Mouse (Mus musculus) frontal cortex, adult 2 months (tissue): ENCODE measurements at regions not wholly inside any gene's neighbourhood (a gene's known extent, or its start where the extent isn't known, plus 50 kb on each side); places are given as distances from the start of the nearest gene placed in this dataset.
A peak's percentile ranks its signal among the peaks of the same experiment; 100 is the strongest.

Experiments used
- DNase-seq, 2 experiments: peaks; one replicate each; pipeline ENCODE4 v3.0.0; 2022; ENCODE audit warnings: low spot score in 1 of 2; ENCODE audit errors: extremely low spot score in 1 of 2

DNA sequence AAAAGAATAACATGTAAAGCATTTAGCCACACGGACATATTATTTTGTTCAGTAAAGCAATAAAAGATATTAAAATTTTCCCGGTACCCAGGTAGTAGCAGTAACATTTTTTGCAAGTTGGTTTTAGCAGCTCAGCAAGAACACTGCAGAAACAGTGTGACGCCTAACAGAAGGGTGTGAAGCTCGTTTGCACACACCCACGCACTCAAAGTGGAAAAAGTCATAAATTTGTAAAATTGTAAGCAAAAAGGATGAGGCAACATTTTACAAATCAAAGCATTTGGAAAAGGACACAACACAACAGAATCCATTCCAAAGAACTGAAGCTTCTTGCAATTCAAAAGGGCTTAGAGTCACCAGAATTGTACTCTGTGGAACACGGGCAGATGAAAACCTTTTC is 1053.6 kb upstream of the Celf2 start:
- DNase-seq: peak; percentile 43 to 83

DNA sequence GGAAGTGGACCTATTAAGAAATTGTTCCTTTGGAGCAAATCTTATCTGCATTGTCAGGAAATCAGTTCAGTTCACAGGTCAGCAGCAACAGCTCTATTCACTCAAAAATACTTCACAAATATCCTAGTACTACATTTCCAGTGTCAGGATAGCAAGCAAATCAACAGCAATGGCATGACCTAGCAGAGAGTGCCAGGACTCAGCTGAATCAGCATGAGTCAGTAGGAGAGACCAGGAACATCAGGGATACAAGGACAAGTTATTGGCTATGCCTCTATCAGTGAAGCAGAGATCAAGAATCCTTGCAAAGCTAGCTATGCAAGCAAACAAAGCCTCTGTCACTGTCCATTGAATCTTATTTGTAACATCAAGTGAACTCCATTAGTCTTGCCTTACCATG is 1036.8 kb upstream of the Celf2 start:
- DNase-seq: no peak

DNA sequence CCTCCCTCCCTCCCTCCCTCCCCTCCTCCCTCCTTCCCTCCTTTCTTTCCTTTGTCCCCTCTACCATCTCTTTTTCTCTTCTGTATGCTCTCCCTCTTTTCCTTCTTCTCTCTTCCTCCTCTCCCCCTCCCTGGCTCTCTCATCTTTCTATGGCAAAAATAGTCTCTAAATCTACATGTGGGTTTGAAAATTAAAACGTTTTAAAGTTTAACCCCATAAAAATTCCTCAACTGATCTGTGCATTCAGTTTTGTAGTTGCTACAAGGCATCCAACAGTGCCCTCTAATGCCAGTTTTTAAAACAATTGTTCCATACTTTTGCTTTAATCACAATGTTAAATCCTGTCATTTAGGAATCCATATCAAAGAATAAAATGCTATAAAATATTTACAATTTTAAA is 1027.5 kb upstream of the Celf2 start:
- peak; percentile 18 to 73 for DNase-seq

DNA sequence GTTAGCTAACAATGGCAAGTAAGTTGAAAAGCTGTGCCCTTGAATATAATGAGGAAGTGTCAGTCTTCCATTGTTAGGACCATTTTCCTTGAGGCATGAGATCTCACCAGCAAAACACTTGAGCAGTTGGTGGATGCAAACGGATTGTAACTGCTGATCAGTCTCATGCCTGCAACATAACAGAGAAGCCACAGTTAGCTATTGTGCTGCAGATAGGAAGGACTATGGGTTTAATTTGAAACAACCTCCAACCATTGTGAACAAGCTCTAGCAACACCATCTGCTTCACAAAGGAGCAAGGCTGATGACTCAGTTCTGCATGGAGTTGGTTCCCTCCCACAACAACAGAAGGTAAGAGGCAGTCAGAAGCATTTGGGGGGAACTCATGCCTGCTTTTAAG is 989.1 kb upstream of the Celf2 start:
- peak; percentile 77 to 82 for DNase-seq

DNA sequence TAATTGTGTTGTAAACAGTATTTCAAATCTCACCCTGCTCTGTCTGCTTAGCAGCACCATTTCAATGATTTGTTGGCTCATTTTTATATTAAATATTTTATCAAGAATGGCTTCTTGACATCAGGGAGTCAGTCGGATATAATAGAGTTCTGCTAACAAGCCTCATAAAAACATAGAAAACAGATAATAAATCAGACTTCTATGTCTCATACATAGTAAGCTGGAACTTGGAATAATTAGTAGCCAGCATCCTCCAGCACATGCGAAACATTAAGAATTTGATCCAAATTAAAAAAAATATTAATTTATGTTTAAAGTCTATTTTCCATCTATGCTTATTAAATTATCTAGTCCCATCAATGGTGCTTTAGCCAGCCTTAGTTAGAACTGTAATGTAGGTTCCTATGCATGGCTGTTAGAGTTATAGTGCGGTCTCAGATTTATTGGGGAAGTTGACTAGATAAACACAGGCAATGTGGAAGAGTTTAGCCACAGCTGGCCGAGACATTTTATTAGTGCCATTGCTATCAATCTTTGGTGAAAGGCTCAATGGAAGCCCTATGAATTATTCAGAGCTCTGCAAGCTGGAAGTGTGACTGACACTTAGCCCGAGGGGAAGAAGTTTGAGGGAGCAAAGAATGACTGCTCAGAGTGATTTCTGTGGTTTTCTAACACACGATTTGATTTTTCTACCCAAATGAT is 968.6 kb upstream of the Celf2 start:
- no peak for DNase-seq

DNA sequence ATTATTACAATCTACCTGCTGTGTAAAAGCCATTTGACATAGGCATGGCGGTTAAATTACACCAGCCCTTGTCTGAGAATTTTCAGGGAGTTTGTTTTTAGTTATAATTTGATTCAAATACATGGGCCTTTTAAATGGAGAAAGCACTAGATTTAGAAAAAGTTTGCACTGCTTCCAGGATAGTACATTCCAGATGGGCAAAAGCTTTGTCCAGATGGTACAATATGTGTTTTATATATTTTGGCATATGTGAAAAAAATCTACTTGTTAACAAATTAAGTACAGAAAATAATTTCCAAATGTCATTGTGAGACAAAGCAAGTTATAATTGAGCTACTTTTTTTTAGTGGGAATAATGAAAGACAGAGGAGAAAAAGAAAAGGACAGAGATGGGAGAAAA is 961.2 kb upstream of the Celf2 start:
- DNase-seq: peak; percentile 32 to 78

DNA sequence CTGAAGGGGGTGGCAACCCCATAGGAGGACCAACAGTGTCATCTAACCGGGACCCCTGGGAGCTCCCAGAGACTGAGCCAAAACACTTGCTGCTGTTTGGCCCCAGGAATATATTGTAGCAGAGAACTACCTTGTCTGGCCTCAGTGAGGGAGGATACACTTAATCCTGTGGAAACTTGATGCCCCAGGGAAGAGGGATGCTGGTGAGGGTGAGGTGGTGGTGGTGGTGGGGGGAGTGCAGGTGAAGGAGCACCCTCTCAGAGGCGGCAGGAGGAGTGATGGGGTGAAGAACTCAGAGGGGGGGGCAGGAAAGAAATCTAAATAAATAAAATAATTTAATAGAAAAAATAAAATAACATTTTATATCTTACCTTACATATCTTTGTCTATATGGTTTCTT is 959.6 kb upstream of the Celf2 start:
- DNase-seq: no peak

DNA sequence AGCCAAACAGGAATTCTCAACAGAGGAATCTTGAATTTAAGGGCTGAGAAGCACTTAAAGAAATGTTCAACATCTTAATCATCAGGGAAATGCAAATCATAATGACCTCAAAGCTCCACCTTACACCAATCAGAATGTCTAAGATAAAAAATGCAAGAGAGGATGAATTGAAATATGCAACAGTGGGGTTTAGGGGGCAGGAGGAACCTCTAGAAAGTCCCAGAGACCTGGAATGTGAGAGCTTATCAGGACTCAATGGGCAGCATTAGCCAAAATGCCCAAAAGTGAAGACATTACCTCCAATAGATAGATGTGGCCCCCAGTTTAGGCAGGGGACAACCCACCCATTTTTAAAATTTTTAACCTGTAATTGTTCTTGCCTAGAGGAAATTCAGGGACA is 959.0 kb upstream of the Celf2 start:
- no peak for DNase-seq

DNA sequence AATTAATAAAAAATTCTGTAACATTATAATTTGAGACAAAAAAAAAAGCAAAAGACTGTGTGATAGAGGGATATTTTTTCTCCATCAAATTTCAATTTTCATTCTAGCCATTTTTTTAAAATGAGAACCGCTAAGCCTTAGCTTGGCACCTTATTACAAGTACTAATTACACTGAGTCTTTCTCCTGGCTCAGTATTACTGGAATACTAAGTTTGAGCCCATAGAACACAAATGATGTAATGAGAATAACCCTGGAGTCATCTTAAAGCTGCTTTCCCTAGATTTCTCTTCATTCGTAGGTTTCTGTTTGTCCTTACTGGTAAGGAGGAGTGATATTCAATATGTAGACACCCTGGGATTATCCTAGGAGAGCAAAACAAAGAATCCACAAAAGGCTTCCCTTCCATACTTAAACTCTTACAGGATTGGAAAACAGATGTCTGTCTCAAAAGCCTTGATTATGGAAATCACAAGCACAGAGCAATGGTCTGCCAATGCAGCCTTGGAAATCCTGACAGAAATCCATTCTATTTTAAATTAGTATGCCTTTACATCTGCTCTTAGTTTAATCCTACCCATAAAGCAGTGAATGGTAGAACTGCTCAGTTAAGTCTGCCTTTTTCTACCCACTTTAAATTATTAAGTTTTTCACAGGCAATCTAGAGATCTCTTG is 958.3 kb upstream of the Celf2 start:
- peak in 1 of 2 experiments; percentile 19 for DNase-seq

DNA sequence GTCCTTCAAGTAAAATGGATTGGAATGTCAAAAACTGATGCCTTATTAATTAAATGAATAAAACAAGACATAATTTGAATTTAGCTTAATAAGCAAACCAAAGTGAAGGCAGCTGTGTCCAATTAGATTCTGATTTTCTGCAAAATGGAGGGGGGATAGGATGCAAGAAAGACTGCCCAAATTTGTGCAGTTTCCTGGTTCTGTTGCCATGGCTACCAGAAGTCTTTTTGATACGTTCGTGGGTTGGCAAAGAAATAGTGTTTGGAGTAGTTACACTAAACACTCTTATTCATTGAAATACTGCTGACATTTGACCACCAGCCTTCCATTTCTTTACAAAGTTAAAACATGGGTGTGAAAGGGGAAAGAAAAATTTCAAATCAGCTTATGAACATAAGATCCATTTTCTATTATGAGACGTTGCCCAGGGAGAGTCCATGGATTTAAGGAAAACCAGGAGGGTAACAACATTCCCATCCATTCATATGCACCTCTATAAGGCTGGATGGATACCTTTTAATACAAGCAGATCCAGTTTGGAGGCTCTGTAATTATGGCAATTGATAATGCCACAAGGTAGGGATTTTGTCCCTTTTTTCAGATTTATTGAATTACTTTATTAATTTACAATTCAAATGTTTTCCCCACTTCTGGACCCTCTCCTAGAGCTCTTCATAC is 943.3 kb upstream of the Celf2 start:
- DNase-seq: peak; percentile 15 to 51

DNA sequence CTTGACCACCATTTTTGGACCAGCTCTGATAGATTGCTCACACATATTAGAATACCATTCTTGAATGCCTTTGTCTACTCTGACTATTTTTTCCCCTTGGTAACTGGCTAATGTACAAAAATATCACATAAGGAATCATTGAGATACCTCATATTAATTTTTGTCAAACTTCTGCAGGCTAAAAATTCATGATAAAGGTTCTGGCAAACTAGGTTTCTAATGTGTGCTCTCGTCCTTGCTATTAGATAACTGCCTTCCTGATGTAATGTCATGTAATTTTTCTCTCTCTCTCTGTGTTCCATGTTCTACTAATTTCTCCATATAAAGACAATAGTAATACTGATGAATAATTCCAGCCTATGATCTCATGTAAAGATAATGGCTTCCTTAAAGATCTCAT is 931.9 kb upstream of the Celf2 start:
- DNase-seq: no peak

DNA sequence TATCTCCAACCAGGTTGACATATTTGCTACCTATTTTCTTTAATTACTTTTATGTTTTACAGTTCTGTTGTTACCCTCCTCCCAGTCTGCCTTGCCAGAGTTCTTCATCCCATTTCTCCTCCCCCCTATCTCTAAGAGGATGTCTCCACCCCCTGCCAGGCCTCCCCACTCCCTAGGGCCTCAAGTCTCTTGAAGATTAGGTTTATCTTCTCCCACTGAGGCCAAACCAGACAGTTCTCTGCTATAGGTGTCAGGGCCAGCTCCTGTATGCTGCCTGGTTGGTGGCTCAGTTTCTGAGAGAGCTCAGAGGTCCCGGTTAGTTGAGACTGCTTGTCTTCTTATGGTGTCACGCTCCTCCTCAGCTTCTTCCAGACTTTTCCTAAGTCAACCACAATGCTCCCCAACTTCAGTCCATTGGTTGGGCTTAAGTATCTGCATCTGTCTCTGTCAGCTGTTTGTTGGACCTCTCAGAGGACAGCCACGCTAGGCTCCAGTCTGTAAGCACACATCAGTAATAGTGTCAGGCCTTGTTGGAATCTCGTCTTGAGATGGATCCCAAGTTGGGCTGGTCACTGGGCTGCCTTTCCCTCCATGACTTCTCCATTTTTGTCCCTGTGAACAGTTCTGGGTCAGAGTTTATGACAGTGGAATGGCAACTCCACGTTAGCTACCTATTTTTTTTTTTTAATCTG is 920.4 kb upstream of the Celf2 start:
- DNase-seq: no peak

DNA sequence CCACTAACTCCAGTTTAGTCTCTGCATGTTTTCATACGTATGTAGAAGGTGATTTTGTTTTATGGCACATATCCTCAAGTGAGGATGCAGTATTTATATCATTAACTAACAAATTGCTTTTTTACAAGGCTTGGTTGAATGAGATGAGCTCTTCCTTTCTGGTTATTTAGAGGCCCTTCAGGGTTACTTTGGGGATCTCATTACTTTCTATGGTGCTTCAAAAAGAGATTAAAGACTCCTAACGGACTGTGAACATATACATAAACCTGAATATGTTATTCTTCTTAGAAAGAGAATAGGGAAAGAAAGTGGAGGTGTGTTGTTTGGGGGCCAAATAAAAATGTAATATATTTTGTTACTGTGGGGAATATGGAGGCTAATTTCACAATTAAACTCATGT is 918.8 kb upstream of the Celf2 start:
- no peak for DNase-seq

DNA sequence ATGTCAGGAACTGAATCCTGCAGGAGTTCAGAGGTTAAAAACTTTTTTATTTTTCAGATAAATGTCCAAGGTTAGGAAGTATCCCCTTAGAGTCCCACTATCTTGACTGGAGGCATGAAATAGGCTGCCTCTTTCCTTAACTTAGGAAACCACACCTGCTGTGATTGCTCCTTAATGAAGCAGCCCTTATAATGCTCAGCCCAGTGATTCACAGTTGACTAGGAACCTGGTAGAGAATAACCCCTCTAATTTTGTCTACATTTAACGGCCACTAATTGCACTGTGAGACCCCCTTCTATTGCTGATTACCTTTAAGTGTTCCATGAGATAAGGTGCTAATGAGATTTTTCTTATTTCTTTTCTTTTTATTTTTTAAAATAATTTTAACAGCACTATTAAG is 918.4 kb upstream of the Celf2 start:
- no peak for DNase-seq

DNA sequence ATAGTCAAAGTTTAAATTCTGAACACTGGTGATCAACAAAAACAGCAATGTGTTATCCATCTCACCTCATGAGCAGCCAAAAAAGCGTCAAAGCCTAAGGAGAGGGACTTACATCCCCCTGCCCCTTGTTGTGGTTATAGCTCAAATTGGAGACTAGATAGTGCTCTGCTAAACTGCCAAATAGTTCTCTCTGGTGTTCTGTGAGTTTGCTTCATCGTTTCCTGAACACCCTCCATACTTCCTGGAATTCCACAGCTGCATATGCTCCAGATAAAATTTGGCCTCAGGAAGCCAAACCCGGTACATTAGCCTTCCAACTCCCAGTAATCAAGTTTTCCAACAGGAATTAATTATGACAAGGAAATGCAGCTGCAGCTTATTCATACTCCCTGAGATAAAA is 906.6 kb upstream of the Celf2 start:
- no peak for DNase-seq

DNA sequence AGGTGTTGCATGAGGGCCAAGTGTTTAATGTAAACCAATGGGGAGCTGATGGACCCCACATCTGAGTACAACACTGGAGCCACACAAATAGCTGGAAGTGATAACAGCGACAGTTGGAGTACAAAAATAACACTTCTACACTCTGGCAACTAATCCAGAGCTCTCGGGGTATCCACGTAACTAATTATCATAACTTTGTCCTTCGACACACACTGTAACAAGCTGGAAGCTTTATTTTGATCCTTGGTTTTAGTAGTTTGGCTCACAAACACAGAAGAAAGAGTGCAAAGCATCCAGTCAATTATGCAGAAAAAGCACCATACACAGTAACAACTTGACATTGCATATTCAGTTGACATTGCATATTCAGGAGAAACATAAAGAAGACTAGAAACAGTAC is 884.8 kb upstream of the Celf2 start:
- no peak for DNase-seq

DNA sequence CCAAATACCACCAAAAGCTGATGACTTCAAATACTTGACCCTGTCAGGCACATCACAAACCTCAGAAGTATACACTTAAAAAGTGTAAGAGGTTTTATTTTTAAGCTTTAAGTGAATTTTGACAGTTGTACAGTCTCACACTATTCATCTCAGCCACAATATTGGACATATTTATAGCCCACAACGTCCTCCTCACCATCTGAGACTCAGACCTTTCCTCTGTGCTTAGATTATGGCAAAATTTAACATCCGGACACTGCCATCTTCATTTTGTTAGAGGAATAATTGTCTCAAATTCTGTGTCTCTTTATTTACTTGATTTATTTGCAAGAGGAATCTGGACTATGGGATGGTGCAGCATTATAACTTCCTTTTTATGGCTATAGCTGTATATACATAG is 880.2 kb upstream of the Celf2 start:
- DNase-seq: peak; percentile 7 to 43

DNA sequence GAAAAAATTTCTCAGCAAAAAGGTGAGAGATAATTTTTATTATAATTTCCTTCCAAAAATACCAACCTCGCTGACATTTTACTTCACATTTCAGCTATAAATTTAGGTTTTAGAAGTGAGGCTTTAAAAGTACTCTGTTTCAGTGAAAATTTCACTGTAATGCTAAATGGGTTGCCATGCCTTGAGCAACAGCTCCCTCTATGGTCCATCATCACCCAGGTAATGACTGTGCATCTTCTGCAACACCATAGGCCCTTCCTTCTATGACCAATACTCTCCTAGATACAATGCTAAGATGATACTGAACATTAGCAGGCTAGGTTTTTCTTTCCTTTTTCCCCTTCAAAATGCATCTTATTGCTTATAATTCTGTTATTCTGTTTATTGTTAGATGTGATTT is 870.9 kb upstream of the Celf2 start:
- peak; percentile 78 to 92 for DNase-seq

DNA sequence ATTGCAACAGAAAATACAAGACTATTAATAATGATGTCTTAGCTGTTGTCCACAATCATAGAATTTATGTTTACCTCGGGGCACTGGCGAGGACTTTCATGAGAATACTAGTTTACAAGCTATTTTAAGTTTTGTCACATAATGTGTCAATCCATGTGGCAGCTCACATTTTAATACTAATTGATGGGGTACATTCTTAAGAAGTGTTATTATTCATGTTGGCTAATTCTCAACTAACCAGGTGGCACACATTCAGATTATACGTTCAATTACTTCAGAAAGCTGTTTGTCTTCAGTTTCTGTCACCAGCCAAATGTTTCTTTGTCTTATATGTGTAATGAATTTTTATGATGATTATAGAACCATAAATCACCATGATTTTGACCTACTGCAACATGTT is 870.2 kb upstream of the Celf2 start:
- DNase-seq: no peak

DNA sequence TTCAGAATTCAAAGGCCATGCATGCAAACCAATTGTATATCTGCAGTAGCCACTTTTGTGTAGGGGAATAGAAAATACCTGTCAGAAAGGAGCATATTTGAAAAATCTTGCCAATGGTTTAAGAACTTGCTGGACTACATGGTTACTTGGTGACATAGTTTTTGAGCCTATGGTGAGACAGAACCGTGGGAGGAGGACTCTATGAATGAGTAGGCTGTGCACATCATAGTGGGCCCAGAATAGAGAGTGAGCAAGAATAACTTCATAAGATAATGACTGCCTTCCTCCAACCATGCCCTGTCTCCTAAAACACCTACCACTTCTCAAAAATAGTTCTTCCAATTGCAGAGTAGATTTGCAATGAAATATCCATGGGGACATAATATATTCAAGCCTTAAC is 838.5 kb upstream of the Celf2 start:
- DNase-seq: peak; percentile 44 to 47

DNA sequence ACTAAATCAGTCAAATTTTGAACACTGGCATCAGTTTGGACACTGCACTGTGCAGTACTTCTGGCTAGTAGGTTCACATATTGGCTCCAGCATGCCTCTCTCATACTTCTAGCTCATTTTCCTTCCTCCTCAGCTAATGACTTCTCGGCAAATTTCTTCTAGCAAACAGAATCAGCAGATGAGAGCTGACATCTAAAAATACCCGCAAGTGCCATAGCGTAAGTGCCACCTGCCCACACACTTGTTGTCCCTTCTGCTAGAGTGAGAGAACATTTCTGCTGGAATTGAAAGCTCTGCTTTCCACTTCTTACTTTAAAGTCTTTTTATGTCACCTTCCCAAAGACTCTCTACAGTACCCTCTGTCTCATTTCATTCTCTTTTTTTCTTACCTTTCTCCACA is 835.4 kb upstream of the Celf2 start:
- peak; percentile 89 to 92 for DNase-seq
